Mouse (Mus musculus): ENCODE results near the gene Mfsd14a.
A peak's percentile ranks its signal among the peaks of the same experiment; 100 is the strongest.
"Not testable (repeated sequence)": the region's sequence is repeated elsewhere in the genome, so short reads cannot be mapped to it uniquely, and the experiment has no call there.

Gene Mfsd14a

GRCm38 (mm10) chr3:116662463-116662863 is at the start of gene Mfsd14a:
Mfsd14a (minus strand) TSS chr3:116662677.
- DNase-seq = peak; percentile 98

- DNase-seq = peak; percentile 80
Measured at GRCm38 (mm10) chr3:116711624-116712435, 49.4 kb upstream of the Mfsd14a start.

- no peak for DNase-seq
Measured at GRCm38 (mm10) chr3:116710941-116711340, 48.5 kb upstream of the Mfsd14a start.

- no peak for DNase-seq
Measured at GRCm38 (mm10) chr3:116705637-116706204, 43.2 kb upstream of the Mfsd14a start.

- no peak for DNase-seq
Measured at GRCm38 (mm10) chr3:116703835-116704234, 41.4 kb upstream of the Mfsd14a start.

DNA sequence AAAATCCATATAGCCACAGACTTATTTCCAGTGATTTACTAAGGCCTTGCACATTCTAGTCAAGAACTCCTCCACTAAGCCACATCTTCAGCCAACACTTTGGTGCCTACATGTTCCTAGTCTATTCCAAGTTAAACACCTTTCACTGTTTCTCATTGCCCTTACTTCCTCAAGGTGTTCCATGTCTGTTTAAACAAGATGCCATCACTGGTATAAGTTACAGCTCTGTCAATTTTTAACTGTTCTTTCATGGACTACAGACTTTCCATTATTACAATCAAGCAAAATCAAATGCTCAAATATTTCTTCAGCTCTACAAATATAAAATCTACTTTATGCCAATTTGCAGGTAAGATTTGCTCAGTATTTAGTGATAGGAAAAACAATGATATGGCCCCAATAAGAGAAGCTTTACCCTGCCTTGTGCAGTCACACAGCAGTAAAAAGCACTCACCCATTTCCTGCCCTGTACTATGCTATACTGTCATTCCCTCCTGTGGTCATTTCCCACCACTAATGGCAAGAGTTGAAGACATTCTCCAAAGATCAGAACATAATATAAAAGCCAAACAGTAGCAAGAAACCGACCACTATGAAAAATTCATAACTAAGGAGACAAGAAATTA is 40.3 kb upstream of the Mfsd14a start:
- no peak for DNase-seq

DNA sequence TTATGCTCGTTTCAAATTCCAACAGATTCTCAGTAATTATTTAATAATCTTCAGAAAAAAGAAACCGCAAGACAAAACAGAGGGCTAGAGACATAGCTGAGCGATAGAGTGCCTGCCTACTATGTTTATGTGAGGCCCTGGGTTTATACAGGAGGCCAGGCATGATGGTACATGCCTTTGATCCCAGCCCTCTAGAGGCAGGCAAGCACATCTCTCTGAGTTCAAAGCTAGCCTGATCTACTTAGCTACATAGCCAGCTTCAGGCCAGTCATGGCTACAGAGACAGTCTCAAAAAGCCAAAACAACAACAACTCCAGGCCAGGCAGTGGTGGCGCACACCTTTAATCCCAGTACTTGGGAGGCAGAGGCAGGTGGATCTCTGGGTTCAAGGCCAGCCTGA is 39.1 kb upstream of the Mfsd14a start:
- DNase-seq = no peak

DNA sequence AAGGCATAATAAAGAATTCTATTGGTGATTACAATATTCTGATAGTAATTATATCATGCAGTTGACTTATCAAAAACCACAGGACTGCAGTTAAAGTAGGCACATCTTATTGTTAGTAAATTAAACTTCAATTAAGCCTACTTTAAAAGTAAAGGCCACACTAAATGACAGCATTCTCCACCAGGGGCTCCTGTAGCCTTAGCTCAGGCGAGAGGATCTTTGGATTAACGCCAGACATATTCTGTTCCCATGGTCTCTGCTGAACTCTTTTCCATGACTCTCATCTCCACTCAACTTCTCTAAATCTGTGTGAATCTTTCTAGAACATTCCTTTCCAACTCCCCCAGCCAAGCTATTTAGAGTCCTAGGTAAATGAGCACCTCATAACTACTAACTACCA is 36.3 kb upstream of the Mfsd14a start:
- no peak for DNase-seq

- DNase-seq = no peak
Measured at GRCm38 (mm10) chr3:116695666-116695985, 33.1 kb upstream of the Mfsd14a start.

DNA sequence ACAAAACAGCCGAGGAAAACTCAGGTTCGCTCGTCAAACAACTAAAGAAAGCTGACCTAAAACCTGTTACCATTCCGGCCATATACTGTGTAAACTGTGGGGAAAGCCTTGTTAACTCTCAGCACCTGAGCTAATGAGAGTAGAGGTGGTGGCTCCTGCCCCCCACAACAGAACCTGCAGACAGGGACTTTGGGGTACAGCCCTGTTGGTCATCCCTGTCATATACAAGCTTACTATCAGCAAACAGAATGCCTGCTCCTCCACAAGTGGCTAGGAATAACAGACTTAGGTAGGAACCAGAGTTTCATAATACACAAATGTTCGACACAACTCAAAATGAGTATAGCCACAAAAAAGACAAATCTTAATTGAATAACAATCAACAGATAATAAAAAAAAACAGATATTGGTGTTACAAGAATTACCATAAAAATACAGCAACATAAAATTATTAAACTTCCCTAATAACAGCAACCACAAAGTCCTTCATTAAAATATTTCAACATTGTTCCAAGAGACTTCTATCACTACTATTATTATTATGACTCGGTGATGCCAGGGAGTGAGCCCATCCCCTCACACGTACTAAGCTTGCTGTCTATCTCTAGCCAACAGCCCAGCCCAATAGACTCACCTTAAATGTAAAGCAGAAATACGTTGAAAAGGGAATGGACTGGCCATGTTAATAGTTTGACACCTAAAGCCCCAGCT is 32.6 kb upstream of the Mfsd14a start:
- DNase-seq = no peak

- no peak for DNase-seq
Measured at GRCm38 (mm10) chr3:116694312-116694711, 31.8 kb upstream of the Mfsd14a start.

- no peak for DNase-seq
Measured at GRCm38 (mm10) chr3:116681160-116681559, 18.7 kb upstream of the Mfsd14a start, which contains the start of gene Gm43191. Gm43191 (minus strand) TSS chr3:116681260.

DNA sequence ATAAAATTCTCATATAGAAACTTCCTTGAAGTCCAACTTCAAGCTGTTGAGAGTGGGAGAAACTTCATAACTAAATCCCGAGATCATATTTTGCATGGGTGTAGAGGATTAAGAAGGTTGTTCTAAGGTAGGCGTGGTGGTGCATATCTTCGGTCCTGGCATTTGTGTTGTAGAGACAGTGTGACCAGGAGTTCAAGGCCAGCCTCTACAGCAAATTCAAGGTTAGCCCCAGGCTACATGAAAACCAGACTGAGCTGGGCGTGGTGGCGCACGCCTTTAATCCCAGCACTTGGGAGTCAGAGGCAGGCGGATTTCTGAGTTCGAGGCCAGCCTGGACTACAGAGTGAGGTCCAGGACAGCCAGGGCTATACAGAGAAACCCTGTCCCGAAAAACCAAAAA is 1.8 kb upstream of the Mfsd14a start:
- not testable (repeated sequence) for DNase-seq

DNA sequence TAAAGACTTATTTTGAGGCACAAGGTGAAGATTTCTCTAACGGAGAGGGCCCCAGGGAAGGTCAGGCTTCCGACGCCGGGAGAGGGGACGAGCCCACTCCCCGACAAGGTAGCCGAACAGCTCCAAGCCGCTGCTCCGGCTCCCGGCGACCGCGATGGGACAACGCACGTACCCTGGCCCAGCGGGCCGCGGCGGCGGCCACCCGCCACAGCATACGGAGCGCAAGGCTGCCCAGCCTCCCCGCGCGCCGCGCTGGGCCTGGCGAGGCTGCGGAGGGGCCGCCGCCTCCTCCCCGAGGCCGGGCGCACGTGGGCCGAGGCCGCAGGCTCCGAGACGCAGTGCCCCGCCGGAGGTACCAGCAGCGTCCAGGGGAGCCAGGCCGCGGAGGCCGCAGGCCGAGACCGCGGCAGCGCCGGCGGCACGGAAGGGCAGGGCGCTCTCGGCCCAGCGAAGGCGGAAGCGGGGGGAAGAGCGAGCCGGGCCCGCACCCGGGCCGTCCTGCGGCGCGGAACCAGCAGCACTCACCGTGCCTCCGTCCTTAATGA is 535 bp downstream of the Mfsd14a start:
- DNase-seq = peak; percentile 54

DNA sequence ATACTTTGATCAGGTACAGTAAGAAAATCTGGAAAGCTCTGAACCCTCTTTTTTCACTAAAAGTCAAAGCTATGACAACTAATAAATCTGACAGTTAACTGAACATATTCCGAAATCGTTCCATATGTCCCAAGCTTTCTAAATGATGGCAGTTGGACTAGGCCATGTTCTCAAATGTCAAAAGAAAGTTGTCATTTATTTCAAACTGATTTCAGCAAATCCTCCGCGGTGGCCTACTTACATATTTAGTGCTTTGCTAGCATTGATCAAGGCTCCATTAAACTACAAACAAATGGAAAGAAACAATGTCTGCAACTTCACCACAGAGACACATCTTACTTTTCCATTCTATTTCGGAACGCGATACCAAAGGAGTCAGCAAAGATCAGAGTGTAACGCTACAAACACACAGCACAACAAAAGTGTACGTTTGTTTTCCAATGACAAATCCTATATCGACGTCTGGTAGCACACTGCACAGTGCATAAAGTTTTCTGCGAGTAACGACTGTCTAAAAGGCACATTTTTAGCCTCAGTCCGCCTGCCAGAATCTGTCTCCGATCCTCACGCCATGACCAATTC is 1.1 kb downstream of the Mfsd14a start:
- DNase-seq = no peak

- DNase-seq = no peak
Measured at GRCm38 (mm10) chr3:116659856-116660430, 2.5 kb downstream of the Mfsd14a start.

GRCm38 (mm10) chr3:116658928-116659565 is 3.4 kb downstream of the Mfsd14a start:
- no peak for DNase-seq

DNA sequence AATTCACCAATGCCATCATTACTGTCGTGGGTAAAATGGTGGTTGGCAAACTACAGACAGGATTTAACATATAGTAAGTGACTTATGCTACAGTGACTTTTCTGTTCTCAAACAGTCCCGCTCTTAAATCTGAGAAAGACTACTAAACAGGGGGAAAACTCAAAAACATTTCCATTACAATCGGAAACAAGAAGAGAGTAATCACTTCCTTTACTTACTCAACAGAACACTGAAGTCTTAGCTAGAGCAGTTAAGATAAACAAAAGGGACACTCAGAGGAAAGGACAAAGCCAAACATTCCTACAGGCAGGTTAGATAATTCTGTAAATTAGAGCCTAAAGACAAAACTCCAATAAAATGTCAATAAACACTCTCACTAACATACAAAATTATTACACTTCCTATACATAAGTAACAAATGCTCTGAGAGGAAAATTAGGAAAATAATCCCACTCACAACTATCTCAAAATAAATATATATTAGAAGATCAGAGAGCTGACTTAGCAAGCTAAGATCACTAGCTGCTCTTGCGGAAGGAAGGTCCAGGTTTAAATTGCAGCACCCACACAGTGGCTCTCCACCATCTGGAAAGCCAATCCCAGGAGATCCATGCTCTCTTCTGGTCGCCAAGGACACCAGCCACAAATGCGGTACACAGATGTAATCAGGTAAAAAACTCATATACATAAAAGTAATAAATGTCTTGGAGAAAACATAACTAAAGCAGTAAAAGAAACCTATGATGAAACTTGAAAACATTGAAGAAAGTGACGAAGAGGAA is 6.1 kb downstream of the Mfsd14a start:
- DNase-seq = no peak

GRCm38 (mm10) chr3:116654051-116654450 is 8.4 kb downstream of the Mfsd14a start:
- not testable (repeated sequence) for DNase-seq

- no peak for DNase-seq
Measured at GRCm38 (mm10) chr3:116653278-116653945, 9.1 kb downstream of the Mfsd14a start.
